Mouse (Mus musculus) forelimb bud, embryonic 11.5 days (tissue): ENCODE data around the gene Kansl3.

Source experiments
- DNase-seq: peaks from one replicate; pipeline ENCODE4 v3.0.0-alpha.2; 2012; ENCODE audit warnings: low read depth, low spot score

Kansl3 gene

GRCm38 (mm10) chr1:36293470-36293869, 75.5 kb downstream of the Kansl3 start:
- no peak for DNase-seq
